Mouse (Mus musculus): ENCODE data around the gene Tmem268.

Gene Tmem268

DNA sequence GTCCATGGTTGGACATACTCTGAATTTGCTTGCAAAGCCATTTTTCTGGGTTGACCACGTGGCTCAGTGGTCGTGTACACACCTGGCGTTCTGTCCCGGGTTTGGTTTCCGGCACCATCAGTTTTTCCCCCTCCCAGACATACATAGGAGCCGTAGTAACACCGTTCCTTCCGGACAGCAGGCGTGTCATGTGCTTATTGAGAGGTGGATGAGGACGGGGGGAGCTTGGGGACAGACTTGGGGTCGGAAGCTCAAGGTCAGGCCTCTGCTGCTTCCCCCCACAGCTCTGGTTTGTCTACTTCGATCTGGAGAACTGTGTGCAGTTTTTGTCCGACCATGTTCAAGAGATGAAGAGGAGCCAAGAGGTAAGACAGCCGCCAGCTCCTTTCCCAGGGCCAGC lies 21.1 kb downstream of the Tmem268 start:
- CTCF ChIA-PET = no interaction called here
- POLR2A ChIA-PET = interaction anchor here in 2 of 4 experiments (1.4 to 2.4 kb wide), 5 partner anchors 9 to 169 kb away, joined by 4 to 5 read pairs (median 4); partner anchors contain the start of gene Atp6v1g1 (in 1 of the 2)

DNA sequence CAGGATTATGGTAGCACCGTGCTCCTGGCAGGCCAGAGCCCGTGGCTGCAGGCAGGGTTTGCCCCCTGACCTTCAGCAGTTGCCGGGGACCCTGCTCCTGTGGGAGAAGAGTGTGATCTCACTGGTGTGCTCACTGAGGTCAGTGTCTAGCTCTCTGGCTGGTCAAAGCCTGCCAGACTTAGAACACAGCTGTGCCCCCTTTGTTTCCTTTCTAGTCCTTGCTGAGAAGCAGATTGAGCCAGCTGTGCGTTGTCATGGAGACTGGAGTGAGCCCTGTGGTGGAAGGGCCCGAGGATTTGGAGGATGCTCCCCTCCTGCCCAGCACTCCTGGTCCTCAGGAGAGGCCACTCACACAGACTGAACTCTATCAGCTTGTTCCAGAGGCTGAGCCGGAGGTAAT lies 21.5 kb downstream of the Tmem268 start:
- CTCF ChIA-PET = interaction anchor here in 1 of 4 experiments (0.5 to 0.6 kb wide), 2 partner anchors 671 to 1219 kb away, joined by 3 read pairs; no protein-coding TSS in a partner anchor

DNA sequence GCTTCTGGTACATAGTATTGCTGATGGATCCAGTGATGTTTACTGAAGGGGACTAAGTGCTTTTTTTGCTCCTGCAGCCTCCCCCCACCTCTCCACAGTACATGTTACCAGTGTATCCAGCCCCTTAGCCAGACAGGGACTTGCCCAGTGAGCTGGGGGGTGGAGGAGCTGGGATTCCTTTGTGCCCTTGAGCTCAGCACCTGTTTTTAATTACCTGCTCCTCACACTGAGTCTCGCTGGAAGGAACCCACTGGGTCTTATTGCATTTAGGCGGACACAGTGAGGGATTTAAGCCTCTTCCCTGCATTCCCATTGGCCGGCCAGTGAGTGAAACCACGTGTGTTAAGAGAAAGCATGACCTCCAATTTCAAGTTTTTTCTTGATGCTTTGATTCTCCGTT lies 24.0 kb downstream of the Tmem268 start:
- CTCF ChIA-PET = no interaction called here
- POLR2A ChIA-PET = no interaction called here

More for the DNA sequence above, 21.5 kb downstream of the Tmem268 start:
- POLR2A ChIA-PET = interaction anchor here in 2 of 4 experiments (0.7 to 2.4 kb wide), 8 partner anchors 9 to 824 kb away, joined by 3 to 5 read pairs (median 4); partner anchors contain the start of genes Atp6v1g1 (in 1 of the 2) and Tmem268 (in 1 of the 2)

DNA sequence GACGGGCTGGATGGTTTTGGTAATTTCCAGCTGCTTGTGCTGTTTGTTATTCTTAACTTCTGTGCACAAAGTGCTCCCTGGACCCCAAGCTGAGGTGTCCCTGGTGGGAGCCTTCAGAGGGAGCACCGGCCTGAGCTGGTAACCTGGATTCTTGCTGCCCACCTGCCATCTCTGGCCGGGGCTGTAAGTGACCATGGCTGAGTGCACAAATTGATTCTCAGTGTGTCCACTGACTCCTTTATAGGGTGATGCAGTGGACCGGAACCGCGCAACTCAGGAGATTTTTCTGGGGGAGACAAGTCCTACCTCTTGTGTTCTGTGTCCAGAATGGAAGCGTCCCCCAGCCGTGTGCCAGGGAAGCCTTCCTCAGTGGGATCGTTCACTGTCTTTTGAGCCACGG lies 26.6 kb downstream of the Tmem268 start:
- ChIA-PET CTCF (no interaction called here), POLR2A (no interaction called here)

DNA sequence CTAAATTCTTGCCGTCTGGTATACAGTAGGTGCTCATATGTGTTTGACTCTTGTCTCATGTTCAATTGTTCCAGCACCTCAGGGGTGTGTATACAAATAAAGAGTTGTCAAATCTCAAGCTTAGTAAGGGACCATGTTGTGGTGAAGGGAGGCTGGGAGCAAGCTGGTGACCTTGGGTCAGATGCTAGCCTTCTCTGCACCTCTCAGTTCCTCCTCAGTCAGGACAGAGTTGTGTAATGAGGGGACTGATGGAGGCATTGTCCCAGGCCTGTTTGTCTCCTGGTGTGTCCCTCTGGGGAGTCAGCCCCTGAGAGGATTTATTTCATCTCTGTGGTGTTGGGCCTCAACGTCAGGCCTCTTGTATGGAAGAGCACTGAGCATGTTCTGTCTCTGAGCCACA lies 27.7 kb downstream of the Tmem268 start:
- ChIA-PET CTCF (no interaction called here), POLR2A (interaction anchor here in 1 of 4 experiments (0.7 kb wide), 1 partner anchor 42 kb away, joined by 3 read pairs; no protein-coding TSS in a partner anchor)

DNA sequence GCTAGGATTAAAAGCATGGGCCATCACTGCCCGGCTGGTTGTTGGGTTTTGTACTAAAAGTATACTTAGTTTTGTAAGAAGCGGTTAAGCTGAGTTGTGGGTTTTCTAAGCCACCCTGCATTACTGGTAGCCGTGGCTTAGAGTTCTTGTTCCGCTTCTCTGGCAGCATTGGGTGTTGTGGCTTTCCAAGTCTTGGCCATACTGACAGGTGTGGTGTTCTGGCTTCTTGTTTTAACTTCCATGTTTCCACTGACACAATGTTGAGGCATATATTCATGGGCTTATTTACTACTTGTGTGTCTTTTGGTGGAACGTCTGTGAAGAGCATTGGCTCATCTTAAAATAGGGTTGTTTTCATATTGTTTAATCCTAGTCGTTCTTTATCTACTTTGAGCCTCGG lies 31.4 kb downstream of the Tmem268 start:
- ChIA-PET POLR2A (no interaction called here), CTCF (no interaction called here)

DNA sequence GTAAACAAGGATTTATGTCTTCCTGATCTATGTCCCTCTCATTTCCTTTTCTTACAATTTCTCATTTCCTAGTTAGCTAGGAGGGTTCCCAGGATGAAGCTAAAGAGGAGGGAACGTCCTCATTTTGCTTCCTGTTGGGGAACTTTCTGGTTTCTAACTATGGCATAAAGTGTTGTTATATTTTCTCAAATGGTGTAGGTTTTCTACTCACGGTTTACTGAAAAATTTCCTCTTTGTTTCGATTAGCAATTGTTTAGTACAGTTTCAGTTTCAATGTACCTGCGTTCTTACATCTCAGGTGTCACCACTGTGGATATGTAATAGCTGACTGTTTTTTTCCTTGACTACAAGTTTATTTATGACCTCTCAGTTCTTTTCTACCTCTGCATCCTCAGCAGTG lies 32.0 kb downstream of the Tmem268 start:
- POLR2A ChIA-PET = no interaction called here
- CTCF ChIA-PET = no interaction called here

DNA sequence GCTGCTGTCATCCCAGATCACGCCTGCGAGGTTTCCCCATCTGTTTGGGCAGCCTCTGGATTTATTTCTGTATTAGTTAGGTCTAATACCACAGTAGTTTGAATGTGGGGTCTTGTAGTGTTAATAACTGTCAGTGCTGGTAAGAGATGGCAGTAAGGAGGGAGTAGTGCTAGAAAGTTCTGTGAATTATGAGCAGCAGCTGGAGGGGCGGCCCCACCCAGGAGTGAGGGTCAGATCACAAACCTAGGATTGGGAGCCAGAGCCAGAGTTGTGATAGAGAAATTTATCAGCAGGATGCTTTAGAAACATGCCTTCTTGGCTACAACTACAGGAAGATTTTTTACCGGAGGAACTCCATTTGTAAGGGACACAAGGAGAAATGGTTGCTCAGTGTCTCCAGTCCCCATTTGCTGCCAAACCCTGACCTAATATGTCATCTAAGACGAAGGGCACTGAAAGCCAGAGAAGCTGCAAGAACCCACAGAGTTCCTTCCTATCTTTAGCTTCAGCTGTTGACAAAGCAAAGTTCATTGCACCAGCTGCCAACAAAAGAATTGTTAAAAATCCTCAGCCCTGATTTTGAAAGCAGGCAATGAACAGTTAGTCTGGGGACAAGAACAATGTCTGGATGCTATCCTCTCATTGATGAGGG lies 36.0 kb downstream of the Tmem268 start:
- ChIA-PET CTCF (interaction anchor here in 1 of 4 experiments (0.6 kb wide), 1 partner anchor 230 kb away, joined by 4 read pairs; no protein-coding TSS in a partner anchor), POLR2A (interaction anchor here in 1 of 4 experiments (0.5 kb wide), 1 partner anchor 1234 kb away, joined by 4 read pairs; the partner anchor contains the start of genes Fkbp15 and Slc31a1)

DNA sequence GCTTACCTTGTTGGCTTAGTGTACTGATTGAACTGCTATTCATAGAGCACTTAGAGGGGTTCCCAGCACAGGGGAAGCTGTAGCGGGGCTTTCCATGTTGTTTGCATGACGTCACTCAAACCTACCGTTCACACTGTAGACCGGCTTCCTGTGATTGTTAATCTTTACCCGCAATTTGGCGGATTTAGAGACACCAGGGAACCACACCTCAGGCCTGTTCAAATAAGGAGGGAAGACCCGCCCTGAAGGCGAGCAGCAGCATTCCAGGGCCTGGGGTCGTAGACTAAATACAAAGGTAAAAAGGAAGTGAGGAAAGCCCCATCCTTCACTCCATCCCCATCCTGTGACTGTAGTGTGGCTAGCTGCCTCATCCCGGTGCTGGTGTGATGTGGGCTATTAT lies 36.7 kb downstream of the Tmem268 start:
- ChIA-PET POLR2A (interaction anchor here in 1 of 4 experiments (0.5 kb wide), 1 partner anchor 1235 kb away, joined by 4 read pairs; the partner anchor contains the start of genes Fkbp15 and Slc31a1), CTCF (interaction anchor here in 1 of 4 experiments (0.6 kb wide), 1 partner anchor 230 kb away, joined by 4 read pairs; no protein-coding TSS in a partner anchor)

DNA sequence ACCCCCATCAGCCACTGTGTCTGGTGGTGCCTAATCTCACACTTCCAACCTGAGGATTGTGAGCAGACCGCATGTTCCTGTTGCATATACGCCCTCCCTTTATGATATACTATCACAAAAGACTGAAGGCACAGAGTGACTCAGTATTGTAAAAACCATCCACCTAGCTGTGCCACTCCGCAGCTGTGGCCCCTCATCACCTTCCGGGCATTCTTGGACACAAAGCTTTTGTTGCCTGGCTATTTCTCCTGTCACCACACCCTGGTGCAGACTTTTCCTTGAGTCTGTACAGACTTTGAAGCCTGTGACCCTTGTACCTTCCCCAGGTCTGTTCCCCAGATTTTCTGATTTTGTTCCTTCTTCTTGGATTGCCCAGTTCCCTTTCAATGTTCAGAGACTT lies 37.4 kb downstream of the Tmem268 start:
- ChIA-PET CTCF (no interaction called here), POLR2A (no interaction called here)

DNA sequence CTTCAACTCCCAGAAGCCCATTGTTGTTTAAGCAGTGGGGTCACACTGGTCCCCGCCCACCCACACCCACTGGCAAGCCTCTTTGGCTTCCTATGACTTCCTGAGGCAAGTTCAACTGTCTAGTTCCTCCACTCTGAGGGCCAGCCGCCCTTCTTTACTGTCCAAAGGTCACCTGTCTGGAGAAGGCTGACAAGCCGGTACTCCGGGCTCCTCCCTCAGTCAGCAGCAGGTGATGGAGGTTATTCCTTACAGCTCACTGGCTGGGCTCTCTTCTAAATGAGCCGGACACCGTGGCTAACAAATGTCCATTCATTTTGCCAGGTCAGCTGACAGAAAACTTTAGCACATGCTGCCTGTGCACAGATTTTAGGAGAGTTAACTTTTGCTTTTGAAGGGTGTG lies 42.2 kb downstream of the Tmem268 start:
- CTCF ChIA-PET = interaction anchor here in 1 of 4 experiments (1.1 kb wide), 1 partner anchor 233 kb away, joined by 4 read pairs; no protein-coding TSS in a partner anchor
- POLR2A ChIA-PET = no interaction called here

DNA sequence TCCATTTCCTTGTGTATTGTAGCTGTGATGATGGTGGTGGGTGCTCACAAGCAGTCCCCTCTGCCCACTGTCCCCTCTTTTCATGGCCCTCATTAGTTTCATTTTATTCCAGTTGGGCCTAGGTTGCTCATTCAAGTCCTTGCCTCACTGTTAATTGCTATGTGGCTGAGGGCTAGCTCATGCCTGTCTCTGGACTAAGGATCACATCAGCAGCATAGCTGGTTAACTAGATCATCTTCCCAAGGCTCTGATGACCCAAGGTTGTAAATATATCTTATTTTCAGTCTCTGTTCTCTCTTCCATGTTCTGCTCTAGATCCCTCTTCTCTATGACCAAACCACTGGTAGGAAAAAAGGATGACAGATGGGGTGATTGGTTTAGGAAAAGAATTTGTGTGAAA lies 42.7 kb downstream of the Tmem268 start:
- CTCF ChIA-PET = interaction anchor here in 1 of 4 experiments (1.1 kb wide), 1 partner anchor 233 kb away, joined by 4 read pairs; no protein-coding TSS in a partner anchor
- POLR2A ChIA-PET = no interaction called here

DNA sequence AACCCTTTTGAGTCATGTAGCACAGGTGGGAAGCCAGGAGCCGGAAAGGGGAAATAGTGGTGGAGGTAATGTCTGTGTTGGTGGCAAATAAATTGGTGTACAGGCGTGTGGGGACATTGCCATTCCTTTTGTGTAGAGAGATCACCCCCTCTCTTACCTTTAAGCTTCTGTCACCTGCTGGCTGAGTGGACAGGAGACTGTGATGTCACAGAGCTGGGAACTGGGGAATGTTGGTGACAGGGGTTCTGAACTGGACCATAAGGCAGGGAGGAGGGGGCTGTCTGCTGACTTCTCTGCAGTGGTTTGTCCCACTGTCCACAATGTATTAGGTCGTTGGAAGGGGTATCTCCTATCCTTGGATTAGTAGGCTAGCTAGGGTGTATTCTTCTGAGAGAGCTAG lies 46.4 kb downstream of the Tmem268 start, which contains the start of gene Gm11213:
Gm11213 (minus strand) TSS at position 317 of the 400 bp plus-strand sequence.
- POLR2A ChIA-PET = no interaction called here
- CTCF ChIA-PET = no interaction called here

DNA sequence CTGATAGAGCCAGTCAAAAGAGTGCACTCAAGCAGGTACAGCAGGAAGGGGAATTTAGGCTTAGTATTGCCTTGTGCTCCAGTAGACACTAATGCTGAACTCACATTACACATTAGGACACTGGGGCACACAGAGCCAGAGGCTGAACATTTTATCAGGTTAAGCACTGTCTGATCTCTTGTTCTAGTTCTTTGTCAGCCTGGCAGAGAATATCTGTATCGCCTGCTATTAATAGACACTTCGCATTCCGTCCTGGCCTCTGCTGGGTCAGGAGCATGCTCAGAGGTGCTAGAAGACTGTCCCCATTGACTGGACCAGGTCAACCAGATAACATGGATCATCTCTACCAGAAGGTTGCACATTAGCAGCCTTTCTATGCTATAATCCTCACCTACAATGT lies 47.0 kb downstream of the Tmem268 start:
- POLR2A ChIA-PET = no interaction called here
- CTCF ChIA-PET = no interaction called here

DNA sequence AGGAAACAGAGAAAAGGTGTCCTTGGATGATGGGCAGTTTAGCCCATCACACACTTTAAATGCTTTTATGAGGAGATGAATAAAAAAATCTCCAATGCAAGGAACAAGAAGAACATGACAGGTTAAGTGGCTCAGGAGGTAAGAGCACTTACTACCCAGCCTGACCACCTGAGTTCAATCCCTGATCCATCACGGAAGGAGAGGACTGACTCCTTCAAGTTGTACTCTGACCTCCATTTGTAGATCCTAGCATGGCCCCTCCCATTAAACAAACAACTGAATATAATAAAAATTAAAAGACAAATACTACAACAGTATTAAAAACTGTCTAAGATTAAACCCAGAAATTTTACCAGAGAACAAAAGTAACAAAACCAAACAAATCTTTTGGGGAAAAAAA lies 47.4 kb downstream of the Tmem268 start:
- ChIA-PET POLR2A (no interaction called here), CTCF (no interaction called here)

DNA sequence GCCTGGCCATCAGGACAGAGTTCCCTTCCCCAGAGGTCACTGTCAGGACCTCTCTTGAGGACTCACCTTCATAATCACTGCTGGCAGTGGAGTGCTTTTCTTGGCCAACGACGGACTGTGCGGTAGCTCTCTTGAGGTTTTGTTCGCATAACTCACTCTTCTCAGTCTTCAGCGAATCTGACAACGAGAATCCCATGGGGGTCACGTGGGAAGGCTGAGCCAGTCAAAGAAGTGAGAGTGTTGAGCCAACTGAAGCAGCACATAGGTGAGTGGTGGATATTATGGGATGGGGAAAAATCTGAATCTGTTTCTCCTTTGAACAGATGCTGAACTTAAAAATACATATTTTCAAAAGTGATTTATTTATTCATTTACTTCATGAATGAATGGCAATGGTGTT lies 49.8 kb downstream of the Tmem268 start:
- ChIA-PET CTCF (no interaction called here), POLR2A (no interaction called here)

DNA sequence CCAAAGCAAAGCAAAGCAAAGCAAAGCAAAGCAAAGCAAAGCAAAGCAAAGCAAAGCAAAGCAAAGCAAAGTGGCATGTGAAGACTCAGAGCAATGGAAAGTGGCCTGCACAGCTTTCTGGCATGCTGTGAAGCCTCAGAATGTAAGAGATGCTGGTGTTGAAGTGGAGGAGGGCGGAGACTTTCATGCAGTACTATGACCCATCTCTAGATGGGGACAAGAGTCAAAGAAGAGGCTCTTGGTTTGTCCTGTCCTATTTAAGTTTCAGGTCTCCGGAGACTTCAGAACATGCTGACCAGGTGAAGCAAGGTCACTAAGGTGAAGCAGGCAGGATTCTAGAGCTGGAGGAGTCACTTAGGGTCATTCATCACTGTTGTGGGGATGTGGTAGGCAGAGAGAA lies 63.3 kb downstream of the Tmem268 start:
- ChIA-PET POLR2A (no interaction called here), CTCF (interaction anchor here in 1 of 4 experiments (0.7 to 1.3 kb wide), 2 partner anchors 84 to 253 kb away, joined by 3 read pairs; no protein-coding TSS in a partner anchor)

DNA sequence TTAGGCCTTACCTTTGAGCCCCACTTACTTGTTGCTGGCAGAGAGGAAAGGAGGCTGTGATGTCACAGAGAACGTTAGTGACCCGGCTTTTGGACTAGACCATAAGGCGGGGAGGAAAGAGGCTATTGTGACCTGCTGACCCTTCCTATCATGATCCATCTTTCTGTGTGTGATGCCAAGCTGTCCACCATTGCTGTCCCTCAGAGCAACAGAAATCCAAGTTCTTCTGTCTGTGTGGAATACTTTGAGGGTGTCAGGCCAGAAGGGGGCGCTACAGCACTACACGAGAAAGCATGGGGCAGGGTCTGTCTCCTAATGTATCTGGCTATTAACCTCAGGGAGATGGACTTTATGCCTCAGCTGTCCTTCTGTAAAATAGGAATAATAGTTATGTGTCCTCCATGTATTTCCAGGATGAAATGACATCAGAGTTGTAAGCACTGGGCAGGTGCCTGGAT lies 63.8 kb downstream of the Tmem268 start, which contains the start of gene Tex48:
Tex48 (minus strand) TSS at position 51 of the 458 bp plus-strand sequence.
- ChIA-PET CTCF (no interaction called here), POLR2A (no interaction called here)

DNA sequence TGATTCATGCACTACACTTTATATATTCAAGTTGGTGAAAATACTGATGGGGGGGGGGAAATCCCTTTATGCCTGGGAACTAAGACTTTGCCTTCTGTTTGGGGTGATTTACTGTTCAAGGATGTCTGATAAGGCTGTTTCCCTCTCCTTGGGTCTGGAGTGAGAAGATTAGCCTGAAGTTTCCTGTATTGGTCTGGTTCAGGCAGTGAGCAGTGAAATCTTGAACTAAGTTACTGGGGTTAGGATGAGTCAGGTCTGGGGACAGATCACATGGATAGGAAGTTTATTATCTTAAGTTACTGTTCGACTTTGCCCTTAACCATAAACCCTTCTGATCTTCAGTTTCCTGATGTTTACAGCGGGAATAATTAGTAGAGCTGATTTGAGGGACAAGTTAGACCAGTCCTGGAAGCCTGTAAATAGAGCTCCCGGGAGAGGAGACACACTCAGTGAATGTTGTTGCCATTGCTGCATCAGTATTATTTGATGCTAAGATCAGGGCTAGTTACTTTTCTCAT lies 67.0 kb downstream of the Tmem268 start:
- ChIA-PET POLR2A (no interaction called here), CTCF (no interaction called here)

DNA sequence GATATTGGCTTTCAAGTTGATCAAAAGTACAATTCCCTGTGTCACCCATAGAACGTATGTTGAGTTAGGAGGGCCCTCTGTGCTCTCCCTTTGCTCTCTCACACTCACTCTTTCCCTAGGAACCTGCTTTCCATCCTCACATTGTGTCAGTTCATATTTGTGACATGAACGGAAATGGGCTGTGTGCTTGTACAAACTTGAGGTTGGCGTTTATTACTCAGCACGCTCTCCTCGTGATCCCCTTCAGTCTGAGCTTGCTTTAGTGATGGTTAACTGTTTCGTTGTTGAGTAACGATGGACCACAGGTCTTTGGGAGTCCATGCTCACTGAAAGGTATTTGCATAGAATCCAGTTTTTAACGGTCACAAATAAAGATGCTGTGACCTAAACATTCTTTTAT lies 68.5 kb downstream of the Tmem268 start:
- POLR2A ChIA-PET = interaction anchor here in 2 of 4 experiments (0.6 kb wide), 2 partner anchors 419 to 634 kb away, joined by 3 read pairs; partner anchors contain the start of gene Tnc (in 1 of the 2)
- CTCF ChIA-PET = no interaction called here

DNA sequence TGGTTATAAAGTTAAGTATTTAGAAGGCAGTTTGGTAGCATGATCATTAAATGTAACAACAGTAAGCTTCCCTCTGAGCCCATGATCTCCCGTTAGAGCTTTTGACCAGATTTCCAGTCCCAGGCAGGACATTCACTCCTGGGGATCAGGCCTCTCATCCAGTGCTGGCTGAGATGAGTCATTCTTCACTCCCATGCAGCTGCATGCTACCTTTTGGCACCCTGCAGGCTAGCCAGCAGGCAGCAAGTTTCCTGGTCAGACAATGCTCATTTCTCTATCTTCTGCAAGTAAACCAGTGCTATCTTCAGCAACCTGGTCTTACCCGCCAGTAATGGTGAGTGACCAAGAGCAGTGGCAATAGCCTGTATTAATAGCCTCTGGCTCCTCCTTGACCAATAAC lies 74.6 kb downstream of the Tmem268 start:
- POLR2A ChIA-PET = no interaction called here
- CTCF ChIA-PET = no interaction called here
